Mouse (Mus musculus): ENCODE measurements around the gene Sult1b1. TPM values are rescaled to one million over a fixed set of nuclear protein-coding genes. Genes with fewer than 3 reads are reported as not detected.

Sult1b1 gene
- not detected for polyA plus RNA-seq (2017; shearing (Covaris generic))

DNA sequence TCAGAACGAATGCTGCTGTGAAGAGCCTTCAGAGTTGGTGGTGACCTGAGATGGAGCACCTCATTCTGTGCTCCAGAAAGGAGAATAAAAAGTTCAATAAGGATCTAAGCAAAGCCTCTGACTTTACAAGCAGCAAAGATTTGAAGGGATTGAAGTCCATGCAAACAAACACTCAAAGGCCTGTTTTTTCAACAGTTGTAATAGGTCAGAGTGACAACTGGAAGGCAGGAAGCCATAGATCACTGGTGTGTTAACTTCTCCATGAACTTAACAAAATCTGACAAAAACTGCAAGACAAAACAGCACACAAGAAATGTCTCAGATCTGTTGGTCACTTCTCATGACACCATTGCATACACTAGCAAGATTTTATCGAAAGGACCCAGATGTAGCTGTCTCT is at the start of gene Sult1b1:
Gene Sult1b1 (minus strand): TSS at position 85 of the 400 bp plus-strand sequence.

DNA sequence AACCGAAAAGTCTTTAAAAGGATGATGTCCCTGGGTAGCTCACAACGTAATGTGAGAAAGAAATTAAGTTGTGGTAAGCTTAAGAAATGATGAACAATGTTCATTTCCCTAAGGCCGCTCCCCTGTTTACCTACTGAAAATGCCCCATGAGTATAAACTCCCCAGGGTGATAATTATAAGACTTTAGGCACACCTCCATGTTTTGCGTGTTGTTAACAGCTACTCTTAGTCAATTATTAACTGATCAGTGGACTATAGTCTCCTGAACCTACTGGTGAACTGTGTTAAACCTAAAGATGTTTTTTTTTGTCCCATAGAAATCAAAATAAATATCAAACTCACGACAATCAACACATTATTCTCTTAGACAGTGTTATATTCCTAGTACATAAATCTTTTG is 30.9 kb upstream of the Sult1b1 start, which contains the start of gene Sult1d1:
Gene Sult1d1 (minus strand): TSS at position 183 of the 400 bp plus-strand sequence.

GRCm38 (mm10) chr5:87490771-87491170 is 47.2 kb downstream of the Sult1b1 start, which contains the start of gene Ugt2a1:
Gene Ugt2a1, minus strand, starts transcription at chr5:87490871.

GRCm38 (mm10) chr5:87486706-87487105 is 51.3 kb downstream of the Sult1b1 start, which contains the start of gene Gm43638:
Gene Gm43638, minus strand, starts transcription at chr5:87486806.

GRCm38 (mm10) chr5:87482160-87482559 is 55.8 kb downstream of the Sult1b1 start, which contains the start of gene Ugt2a2:
Gene Ugt2a2, minus strand, starts transcription at chr5:87482260.

Other genes with a start within 250 kb of the Sult1b1 start
- not detected for gene Ugt2a3, start 201.0 kb downstream of the Sult1b1 start, polyA plus RNA-seq (2017; shearing (Covaris generic))
- not detected for gene Ugt2b38, start 114.0 kb downstream of the Sult1b1 start, polyA plus RNA-seq (2017; shearing (Covaris generic))
- gene Ugt2a2, start 55.9 kb downstream of the Sult1b1 start, polyA plus RNA-seq (2017; shearing (Covaris generic)) = not detected
- gene Gm43638, start 51.4 kb downstream of the Sult1b1 start, polyA plus RNA-seq (2017; shearing (Covaris generic)) = not detected
- gene Ugt2a1, start 47.3 kb downstream of the Sult1b1 start, polyA plus RNA-seq (2017; shearing (Covaris generic)) = not detected
- not detected for gene Sult1d1, start 30.8 kb upstream of the Sult1b1 start, polyA plus RNA-seq (2017; shearing (Covaris generic))
- gene Sult1e1, start 53.4 kb upstream of the Sult1b1 start, polyA plus RNA-seq (2017; shearing (Covaris generic)) = not detected
- not detected for gene Csn1s1, start 128.0 kb upstream of the Sult1b1 start, polyA plus RNA-seq (2017; shearing (Covaris generic))
- gene Csn2, start 161.4 kb upstream of the Sult1b1 start, polyA plus RNA-seq (2017; shearing (Covaris generic)) = not detected
- gene Csn1s2a, start 236.4 kb upstream of the Sult1b1 start, polyA plus RNA-seq (2017; shearing (Covaris generic)) = not detected

All from CD4-positive, CD25-positive, alpha-beta regulatory T cell, adult 9 weeks (primary cell).